Mouse (Mus musculus): ENCODE measurements around the gene Gmds. TPM values are rescaled to one million over a fixed set of nuclear protein-coding genes. Genes with fewer than 3 reads are reported as not detected.

Gmds gene
- polyA plus RNA-seq, 1 experiment from 2014 or later: 35.6 TPM

- Histone ChIP-seq H3K4me3 (ENCODE audit: low read depth, low read length) (no peak overlapping the region), H3K9ac (replicated peaks; ENCODE audit: low read length) (no peak overlapping the region), H3K4me1 (ENCODE audit: control insufficient read depth, insufficient read depth, low read length) (peaks cover 4% of the 10 kb centered on the region), H3K27me3 (ENCODE audit: control insufficient read depth, insufficient read depth, low read length) (no peaks in the 10 kb centered on the region), H3K36me3 (replicated peaks; ENCODE audit: control insufficient read depth, insufficient read depth, low read depth, low read length) (no peaks in the 10 kb centered on the region; the same call in 1 of the 2 replicates), H3K4me2 (ENCODE audit: low read depth, low read length) (no peak overlapping the region), H3K9me3 (replicated peaks; ENCODE audit: control insufficient read depth, low read length) (no peaks in the 10 kb centered on the region), H3K27ac (replicated peaks; ENCODE audit: low read depth, low read length) (no peak overlapping the region)
- DNase-seq (ENCODE audit: low spot score) (peak; percentile 76), ATAC-seq (replicated peaks; ENCODE audit: insufficient number of reproducible peaks, low FRiP score, low TSS enrichment, low read depth) (0 out of 2 replicates have a peak, but pooled peaks have one; percentile 44)
- WGBS: 4% methylated on average over 5 of the region's 5 CpGs
Observed at GRCm38 (mm10) chr13:31911956-31912355, 426.6 kb downstream of the Gmds start.

DNA sequence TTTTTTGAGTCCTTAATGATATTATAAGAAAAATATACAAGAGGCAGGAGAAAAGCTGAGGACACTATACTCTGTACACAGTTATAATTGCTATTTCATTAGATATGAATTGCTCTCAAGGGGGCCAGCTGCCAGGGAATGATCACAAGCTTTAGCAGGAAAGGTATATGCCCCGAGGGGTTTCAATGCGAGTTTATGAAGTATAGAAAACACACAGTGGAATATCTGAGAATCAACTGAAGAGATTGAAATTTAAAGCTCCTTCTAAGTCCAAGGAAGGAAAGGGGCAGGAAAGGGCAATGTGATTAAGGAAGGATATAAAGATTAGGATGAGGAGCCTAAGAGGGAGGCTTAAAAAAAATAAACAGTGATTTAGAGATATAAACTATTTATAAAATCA is 427.2 kb downstream of the Gmds start:
- H3K9me3 ChIP-seq (replicated peaks; ENCODE audit: control insufficient read depth, low read length): no peaks in the 10 kb centered on the region
- DNase-seq (ENCODE audit: low spot score) (peak; percentile 56), ATAC-seq (replicated peaks; ENCODE audit: insufficient number of reproducible peaks, low FRiP score, low TSS enrichment, low read depth) (no peak)
- WGBS: 23% methylated on average over 2 of the region's 2 CpGs
- H3K27me3 ChIP-seq (ENCODE audit: control insufficient read depth, insufficient read depth, low read length): no peaks in the 10 kb centered on the region
- H3K4me3 ChIP-seq (ENCODE audit: low read depth, low read length): no peak overlapping the region
- no peak overlapping the region for H3K9ac ChIP-seq (replicated peaks; ENCODE audit: low read length)
- H3K4me2 ChIP-seq (ENCODE audit: low read depth, low read length): no peak overlapping the region
- H3K27ac ChIP-seq (replicated peaks; ENCODE audit: low read depth, low read length): no peak overlapping the region
- no peaks in the 10 kb centered on the region; the same call in 1 of the 2 replicates for H3K36me3 ChIP-seq (replicated peaks; ENCODE audit: control insufficient read depth, insufficient read depth, low read depth, low read length)
- peaks cover 4% of the 10 kb centered on the region for H3K4me1 ChIP-seq (ENCODE audit: control insufficient read depth, insufficient read depth, low read length)

DNA sequence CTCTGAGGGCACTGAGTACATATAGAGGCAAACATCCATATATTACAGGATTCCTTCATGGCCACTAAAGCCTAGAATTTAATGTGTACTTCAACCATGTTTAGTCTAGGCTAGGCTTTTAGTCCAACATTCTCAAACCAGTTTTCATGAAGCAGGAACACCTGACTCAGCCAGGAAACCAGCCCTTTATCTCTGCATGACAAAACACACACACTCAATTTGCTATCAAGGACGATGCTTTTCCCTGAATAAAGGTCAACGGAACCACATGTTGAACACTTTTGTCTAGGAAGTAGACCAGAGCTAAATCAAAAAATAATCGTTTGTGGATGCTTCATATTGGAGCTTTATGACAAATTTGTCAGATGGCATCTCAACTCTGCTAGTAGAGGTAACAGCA is 429.5 kb downstream of the Gmds start:
- ATAC-seq (replicated peaks; ENCODE audit: insufficient number of reproducible peaks, low FRiP score, low TSS enrichment, low read depth) (no peak), DNase-seq (ENCODE audit: low spot score) (no peak)
- Histone ChIP-seq H3K27me3 (ENCODE audit: control insufficient read depth, insufficient read depth, low read length) (no peaks in the 10 kb centered on the region), H3K36me3 (replicated peaks; ENCODE audit: control insufficient read depth, insufficient read depth, low read depth, low read length) (no peaks in the 10 kb centered on the region; the same call in 1 of the 2 replicates), H3K4me1 (ENCODE audit: control insufficient read depth, insufficient read depth, low read length) (peaks cover 4% of the 10 kb centered on the region), H3K4me3 (ENCODE audit: low read depth, low read length) (no peak overlapping the region), H3K27ac (replicated peaks; ENCODE audit: low read depth, low read length) (no peak overlapping the region), H3K9me3 (replicated peaks; ENCODE audit: control insufficient read depth, low read length) (no peaks in the 10 kb centered on the region), H3K9ac (replicated peaks; ENCODE audit: low read length) (no peak overlapping the region), H3K4me2 (ENCODE audit: low read depth, low read length) (no peak overlapping the region)
- WGBS: 82% methylated on average over 3 of the region's 3 CpGs

GRCm38 (mm10) chr13:31906514-31906913 is 432.0 kb downstream of the Gmds start:
- no peaks in the 10 kb centered on the region for H3K27me3 ChIP-seq (ENCODE audit: control insufficient read depth, insufficient read depth, low read length)
- no peak for ATAC-seq (replicated peaks; ENCODE audit: insufficient number of reproducible peaks, low FRiP score, low TSS enrichment, low read depth)
- WGBS: 61% methylated on average over 1 of the region's 1 CpGs

DNA sequence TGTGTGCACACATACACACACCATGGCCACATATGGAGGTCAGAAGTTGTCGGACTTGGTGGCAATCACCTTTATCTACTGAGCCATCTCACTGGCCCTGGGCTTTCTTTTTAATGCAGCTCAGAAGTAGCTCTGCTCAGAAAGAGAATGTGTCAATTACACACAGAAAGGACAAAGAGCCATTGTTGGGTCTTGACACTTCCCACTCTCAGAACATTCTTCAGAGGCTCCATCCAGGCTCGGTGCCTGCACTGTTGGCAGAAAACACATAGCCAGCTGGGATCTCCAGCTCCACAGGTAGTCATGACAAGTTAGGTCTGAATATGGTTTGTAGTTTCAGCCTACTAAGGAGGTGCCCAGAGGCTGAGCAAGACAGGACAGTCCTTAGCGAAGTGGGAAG is 438.3 kb downstream of the Gmds start:
- DNase-seq (ENCODE audit: low spot score) (no peak), ATAC-seq (replicated peaks; ENCODE audit: insufficient number of reproducible peaks, low FRiP score, low TSS enrichment, low read depth) (no peak)
- 42% methylated on average over 3 of the region's 3 CpGs for WGBS
- Histone ChIP-seq H3K4me3 (ENCODE audit: low read depth, low read length) (no peak overlapping the region), H3K9me3 (replicated peaks; ENCODE audit: control insufficient read depth, low read length) (no peaks in the 10 kb centered on the region), H3K4me1 (ENCODE audit: control insufficient read depth, insufficient read depth, low read length) (no peaks in the 10 kb centered on the region), H3K27ac (replicated peaks; ENCODE audit: low read depth, low read length) (no peak overlapping the region), H3K9ac (replicated peaks; ENCODE audit: low read length) (no peak overlapping the region), H3K36me3 (replicated peaks; ENCODE audit: control insufficient read depth, insufficient read depth, low read depth, low read length) (no peaks in the 10 kb centered on the region), H3K4me2 (ENCODE audit: low read depth, low read length) (no peak overlapping the region), H3K27me3 (ENCODE audit: control insufficient read depth, insufficient read depth, low read length) (no peaks in the 10 kb centered on the region)

More at GRCm38 (mm10) chr13:31906514-31906913, 432.0 kb downstream of the Gmds start:
- H3K4me1 ChIP-seq (ENCODE audit: control insufficient read depth, insufficient read depth, low read length): no peaks in the 10 kb centered on the region
- no peak overlapping the region for H3K27ac ChIP-seq (replicated peaks; ENCODE audit: low read depth, low read length)
- H3K4me2 ChIP-seq (ENCODE audit: low read depth, low read length): no peak overlapping the region
- H3K4me3 ChIP-seq (ENCODE audit: low read depth, low read length): no peak overlapping the region
- no peak for DNase-seq (ENCODE audit: low spot score)
- H3K9ac ChIP-seq (replicated peaks; ENCODE audit: low read length): no peak overlapping the region
- H3K36me3 ChIP-seq (replicated peaks; ENCODE audit: control insufficient read depth, insufficient read depth, low read depth, low read length): no peaks in the 10 kb centered on the region; the same call in 1 of the 2 replicates
- H3K9me3 ChIP-seq (replicated peaks; ENCODE audit: control insufficient read depth, low read length): no peaks in the 10 kb centered on the region

GRCm38 (mm10) chr13:31899392-31899791 is 439.1 kb downstream of the Gmds start:
- no peak for DNase-seq (ENCODE audit: low spot score)
- no peak for ATAC-seq (replicated peaks; ENCODE audit: insufficient number of reproducible peaks, low FRiP score, low TSS enrichment, low read depth)
- no peaks in the 10 kb centered on the region for H3K4me1 ChIP-seq (ENCODE audit: control insufficient read depth, insufficient read depth, low read length)
- H3K9ac ChIP-seq (replicated peaks; ENCODE audit: low read length): no peak overlapping the region
- no peaks in the 10 kb centered on the region for H3K27me3 ChIP-seq (ENCODE audit: control insufficient read depth, insufficient read depth, low read length)
- no peak overlapping the region for H3K4me3 ChIP-seq (ENCODE audit: low read depth, low read length)
- no peaks in the 10 kb centered on the region for H3K36me3 ChIP-seq (replicated peaks; ENCODE audit: control insufficient read depth, insufficient read depth, low read depth, low read length)
- 73% methylated on average over 5 of the region's 5 CpGs for WGBS
- H3K4me2 ChIP-seq (ENCODE audit: low read depth, low read length): no peak overlapping the region
- no peaks in the 10 kb centered on the region for H3K9me3 ChIP-seq (replicated peaks; ENCODE audit: control insufficient read depth, low read length)
- H3K27ac ChIP-seq (replicated peaks; ENCODE audit: low read depth, low read length): no peak overlapping the region

- no peak overlapping the region for H3K27ac ChIP-seq (replicated peaks; ENCODE audit: low read depth, low read length)
- no peak overlapping the region for H3K4me3 ChIP-seq (ENCODE audit: low read depth, low read length)
- 83% methylated on average over 4 of the region's 4 CpGs for WGBS
- no peaks in the 10 kb centered on the region for H3K4me1 ChIP-seq (ENCODE audit: control insufficient read depth, insufficient read depth, low read length)
- no peaks in the 10 kb centered on the region for H3K9me3 ChIP-seq (replicated peaks; ENCODE audit: control insufficient read depth, low read length)
- H3K4me2 ChIP-seq (ENCODE audit: low read depth, low read length): no peak overlapping the region
- no peak for ATAC-seq (replicated peaks; ENCODE audit: insufficient number of reproducible peaks, low FRiP score, low TSS enrichment, low read depth)
- no peak overlapping the region for H3K9ac ChIP-seq (replicated peaks; ENCODE audit: low read length)
- no peak for DNase-seq (ENCODE audit: low spot score)
- no peaks in the 10 kb centered on the region for H3K27me3 ChIP-seq (ENCODE audit: control insufficient read depth, insufficient read depth, low read length)
- H3K36me3 ChIP-seq (replicated peaks; ENCODE audit: control insufficient read depth, insufficient read depth, low read depth, low read length): no peaks in the 10 kb centered on the region
Observed at GRCm38 (mm10) chr13:31897493-31897892, 441.0 kb downstream of the Gmds start.

- DNase-seq (ENCODE audit: low spot score) (no peak), ATAC-seq (replicated peaks; ENCODE audit: insufficient number of reproducible peaks, low FRiP score, low TSS enrichment, low read depth) (no peak)
- H3K9ac ChIP-seq (replicated peaks; ENCODE audit: low read length): no peak overlapping the region
- H3K27me3 ChIP-seq (ENCODE audit: control insufficient read depth, insufficient read depth, low read length): no peaks in the 10 kb centered on the region
- 92% methylated on average over 3 of the region's 3 CpGs for WGBS
- H3K4me1 ChIP-seq (ENCODE audit: control insufficient read depth, insufficient read depth, low read length): no peaks in the 10 kb centered on the region
- no peak overlapping the region for H3K4me3 ChIP-seq (ENCODE audit: low read depth, low read length)
- H3K27ac ChIP-seq (replicated peaks; ENCODE audit: low read depth, low read length): no peak overlapping the region
- no peak overlapping the region for H3K4me2 ChIP-seq (ENCODE audit: low read depth, low read length)
- H3K9me3 ChIP-seq (replicated peaks; ENCODE audit: control insufficient read depth, low read length): no peaks in the 10 kb centered on the region
- H3K36me3 ChIP-seq (replicated peaks; ENCODE audit: control insufficient read depth, insufficient read depth, low read depth, low read length): no peaks in the 10 kb centered on the region
Observed at GRCm38 (mm10) chr13:31894511-31894910, 444.0 kb downstream of the Gmds start.

Measured in embryonic facial prominence, embryonic 11.5 days (tissue).